In the genomic region with DNA sequence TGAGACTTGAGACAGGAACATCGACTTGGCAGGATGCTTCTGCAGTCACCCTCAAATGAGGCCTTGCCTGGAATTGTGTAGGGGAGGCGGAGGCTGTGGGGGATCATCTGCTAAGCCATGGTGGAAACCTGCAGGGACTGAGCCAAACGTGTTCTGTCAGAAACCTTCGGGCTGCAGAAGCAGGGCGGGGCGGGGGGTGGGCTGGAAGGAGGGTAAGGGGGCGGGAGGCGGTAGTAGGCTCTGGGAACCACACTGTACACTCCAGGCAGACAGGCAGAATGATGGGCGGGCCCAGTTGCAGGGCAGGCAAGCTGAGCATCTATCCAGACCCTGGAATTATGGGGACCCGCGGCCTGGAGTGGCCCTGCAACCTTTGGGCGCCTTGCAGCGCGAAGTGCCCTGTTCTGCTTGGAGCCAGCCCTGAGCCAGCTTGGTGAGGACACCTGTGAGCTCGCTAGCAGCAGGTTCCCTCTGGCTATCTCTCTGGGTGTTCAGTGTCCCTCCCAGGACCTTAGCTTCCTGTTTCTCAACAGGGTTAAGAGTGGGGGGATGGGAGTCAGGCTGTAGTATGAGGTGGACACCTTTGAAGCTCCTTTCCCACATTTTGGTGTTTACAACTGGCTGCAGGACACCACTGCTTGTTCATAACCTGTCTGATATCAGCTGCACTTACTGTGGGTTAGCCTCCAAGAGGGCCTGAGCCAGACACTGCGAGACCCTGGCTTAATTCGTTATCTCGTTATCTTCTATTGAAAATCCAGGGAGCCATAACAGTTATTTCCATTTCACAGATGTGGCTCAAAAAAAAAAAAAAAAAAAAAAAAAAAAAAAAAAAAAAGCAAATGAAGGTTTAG, we compare ENCODE assay signal across 9 mouse cellular contexts.
A peak's percentile ranks its signal among the peaks of the same experiment; 100 is the strongest.
DNase-seq lines count a peak whose midpoint lies in the region; ATAC-seq lines count a peak whose summit lies in the region.
"Had no signal": no experiment of that assay in that cellular context is flagged by ENCODE, and none has a peak within 500 bp of the region (broad histone marks: within the 10 kb centered on the region; RNA-seq: fewer than 3 reads in every experiment).

No protein-coding gene starts in this region.

- H3K36me3 ChIP-seq in embryonic facial prominence, embryonic 15.5 days: no peaks in the 10 kb centered on the region
- no peaks in the 10 kb centered on the region for H3K36me3 ChIP-seq in limb, embryonic 13.5 days
- no peaks in the 10 kb centered on the region for H3K36me3 ChIP-seq in stomach, embryonic 16.5 days (ENCODE audit: control insufficient read depth, insufficient read depth, low read length)

- H3K9ac ChIP-seq in embryonic facial prominence, embryonic 15.5 days: no peak overlapping the region
- 0 out of 2 replicates have a peak overlapping the region, but pooled peaks have one; percentile 19 for H3K9ac ChIP-seq in limb, embryonic 13.5 days
- no peak overlapping the region for H3K9ac ChIP-seq in stomach, embryonic 16.5 days (ENCODE audit: low read length)

- WGBS in embryonic facial prominence, embryonic 15.5 days: 16% methylated on average over 17 of the region's 18 CpGs
- 12% methylated on average over 18 of the region's 18 CpGs for WGBS in limb, embryonic 13.5 days
- 18% methylated on average over 18 of the region's 18 CpGs for WGBS in stomach, embryonic 16.5 days

- H3K27ac ChIP-seq in embryonic facial prominence, embryonic 15.5 days (replicated peaks): no peak overlapping the region
- H3K27ac ChIP-seq in limb, embryonic 13.5 days: no peak overlapping the region
- H3K27ac ChIP-seq in stomach, embryonic 16.5 days (ENCODE audit: low read length): no peak overlapping the region

- DNase-seq in layer of hippocampus, postnatal 10 days (ENCODE audit: low spot score in 2 of 2): peak; percentile 4 to 10
- DNase-seq in layer of hippocampus, adult 18-20 months (ENCODE audit: low spot score in 2 of 2): no peak
- DNase-seq in gastrocnemius, postnatal 36 days: no peak

- no peak overlapping the region for H3K4me3 ChIP-seq in embryonic facial prominence, embryonic 15.5 days (replicated peaks)
- no peak overlapping the region for H3K4me3 ChIP-seq in limb, embryonic 13.5 days
- no peak overlapping the region for H3K4me3 ChIP-seq in stomach, embryonic 16.5 days (replicated peaks; ENCODE audit: low read length)
- H3K4me3 ChIP-seq: erythroblast, embryonic 14.5 days had no signal

- intact Hi-C loops in gastrocnemius, postnatal 36 days (cut with DNase I): no loop called here

- peak overlapping the region; percentile 19; the same call in 1 of the 2 replicates for H3K4me2 ChIP-seq in embryonic facial prominence, embryonic 15.5 days (replicated peaks)
- H3K4me2 ChIP-seq in limb, embryonic 13.5 days (replicated peaks): peak overlapping the region; percentile 52
- no peak overlapping the region for H3K4me2 ChIP-seq in stomach, embryonic 16.5 days (ENCODE audit: low read depth, low read length)

- no peaks in the 10 kb centered on the region for H3K4me1 ChIP-seq in embryonic facial prominence, embryonic 15.5 days
- H3K4me1 ChIP-seq in limb, embryonic 13.5 days: peaks cover 9% of the 10 kb centered on the region
- no peaks in the 10 kb centered on the region for H3K4me1 ChIP-seq in stomach, embryonic 16.5 days (ENCODE audit: control insufficient read depth, insufficient read depth, low read length)

- H3K27me3 ChIP-seq in embryonic facial prominence, embryonic 15.5 days: no peaks in the 10 kb centered on the region
- H3K27me3 ChIP-seq in limb, embryonic 13.5 days: no peaks in the 10 kb centered on the region
- no peaks in the 10 kb centered on the region for H3K27me3 ChIP-seq in stomach, embryonic 16.5 days (ENCODE audit: control insufficient read depth, insufficient read depth, low read length)

- peak; percentile 51 for ATAC-seq in embryonic facial prominence, embryonic 15.5 days (ENCODE audit: insufficient number of reproducible peaks, low FRiP score, low TSS enrichment, low read depth)
- peak; percentile 75 for ATAC-seq in limb, embryonic 13.5 days (ENCODE audit: low FRiP score, low read depth)
- ATAC-seq in stomach, embryonic 16.5 days (ENCODE audit: insufficient read depth, low FRiP score): 0 out of 2 replicates have a peak, but pooled peaks have one; percentile 21
- no peak for ATAC-seq in inflammation-experienced regulatory T-cells, adult 6 months
- ATAC-seq in granulocyte monocyte progenitor cell, adult 5-6 weeks (replicated peaks; ENCODE audit: poor library complexity, severe bottlenecking): no peak

- H3K9me3 ChIP-seq in embryonic facial prominence, embryonic 15.5 days (replicated peaks): no peaks in the 10 kb centered on the region
- no peaks in the 10 kb centered on the region for H3K9me3 ChIP-seq in limb, embryonic 13.5 days
- no peaks in the 10 kb centered on the region for H3K9me3 ChIP-seq in stomach, embryonic 16.5 days (replicated peaks; ENCODE audit: control insufficient read depth, low read length)

Comparison
In these comparisons a context has a peak if more than half of its experiments do, and no peak if none do; other contexts are left out.
1. DNase-seq: peak in layer of hippocampus, postnatal 10 days (2 of 2); none in layer of hippocampus, adult 18-20 months (0 of 2) and gastrocnemius, postnatal 36 days (0 of 2).
2. ATAC-seq: peak in embryonic facial prominence, embryonic 15.5 days (single experiment), limb, embryonic 13.5 days (single experiment) and stomach, embryonic 16.5 days (single experiment); none in inflammation-experienced regulatory T-cells, adult 6 months (single experiment) and granulocyte monocyte progenitor cell, adult 5-6 weeks (single experiment).